Mouse (Mus musculus) E14TG2a.4 (cell line): Measurements from ENCODE around the gene Plekhg6.

Experiments used
- CTCF ChIP-seq: conservative IDR thresholded peaks from 2 replicates; pipeline ENCODE4 v1.5.1; 2014; ENCODE audit warnings: low read length
- POU5F1 ChIP-seq: IDR thresholded peaks from 2 replicates; pipeline ENCODE4 v1.6.1; 2014; ENCODE audit warnings: low read length, borderline replicate concordance

GRCm38 (mm10) chr6:125322794-125323193, 57.8 kb downstream of the Plekhg6 start:
- TF ChIP-seq CTCF (no peak), POU5F1 (no peak)
